Mouse (Mus musculus): ENCODE measurements around the gene Olfr901.

DNA sequence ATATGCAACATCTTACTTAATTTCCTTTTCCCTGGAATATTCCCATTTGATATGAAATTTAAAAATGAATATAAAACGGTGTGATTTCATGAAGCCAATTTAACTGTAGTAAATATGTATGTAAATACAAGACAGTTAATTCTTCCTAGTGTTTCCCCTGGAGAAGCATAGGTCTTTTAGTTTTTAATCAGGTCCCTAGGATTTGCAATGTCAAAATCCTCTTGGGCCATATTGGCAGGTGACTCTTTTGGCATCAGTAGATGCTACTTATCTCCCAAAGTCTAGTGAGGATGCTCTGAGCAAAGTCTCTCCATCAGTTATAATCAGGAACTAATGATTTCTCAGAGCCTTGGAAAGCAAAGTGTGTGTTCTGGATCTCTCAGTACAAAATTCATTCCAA lies at the start of gene Olfr901:
- TF ChIP-seq CTCF (IDR thresholded peaks at IDR 0.05; ENCODE audit: low read depth, low read length) (no peak), EP300 (IDR thresholded peaks at IDR 0.05; ENCODE audit: insufficient read depth, low read depth, low read length) (no peak), POLR2A (IDR thresholded peaks at IDR 0.05; ENCODE audit: insufficient read depth, low read length) (no peak)
